Mouse (Mus musculus) embryonic fibroblast, embryonic 13.5 days (primary cell): Measurements from ENCODE around the gene Bcar3.

Experiments used
- CTCF ChIP-seq: IDR thresholded peaks from 2 replicates; pipeline ENCODE4 v1.5.1; 2011; ENCODE audit warnings: mild to moderate bottlenecking, control low read depth, low read length, moderate library complexity, borderline replicate concordance; ENCODE audit not compliant: insufficient read depth
- POLR2A ChIP-seq: IDR thresholded peaks from 2 replicates; pipeline ENCODE4 v1.6.1; 2011; ENCODE audit warnings: low read depth, mild to moderate bottlenecking, control low read depth, low read length, moderate library complexity

DNA sequence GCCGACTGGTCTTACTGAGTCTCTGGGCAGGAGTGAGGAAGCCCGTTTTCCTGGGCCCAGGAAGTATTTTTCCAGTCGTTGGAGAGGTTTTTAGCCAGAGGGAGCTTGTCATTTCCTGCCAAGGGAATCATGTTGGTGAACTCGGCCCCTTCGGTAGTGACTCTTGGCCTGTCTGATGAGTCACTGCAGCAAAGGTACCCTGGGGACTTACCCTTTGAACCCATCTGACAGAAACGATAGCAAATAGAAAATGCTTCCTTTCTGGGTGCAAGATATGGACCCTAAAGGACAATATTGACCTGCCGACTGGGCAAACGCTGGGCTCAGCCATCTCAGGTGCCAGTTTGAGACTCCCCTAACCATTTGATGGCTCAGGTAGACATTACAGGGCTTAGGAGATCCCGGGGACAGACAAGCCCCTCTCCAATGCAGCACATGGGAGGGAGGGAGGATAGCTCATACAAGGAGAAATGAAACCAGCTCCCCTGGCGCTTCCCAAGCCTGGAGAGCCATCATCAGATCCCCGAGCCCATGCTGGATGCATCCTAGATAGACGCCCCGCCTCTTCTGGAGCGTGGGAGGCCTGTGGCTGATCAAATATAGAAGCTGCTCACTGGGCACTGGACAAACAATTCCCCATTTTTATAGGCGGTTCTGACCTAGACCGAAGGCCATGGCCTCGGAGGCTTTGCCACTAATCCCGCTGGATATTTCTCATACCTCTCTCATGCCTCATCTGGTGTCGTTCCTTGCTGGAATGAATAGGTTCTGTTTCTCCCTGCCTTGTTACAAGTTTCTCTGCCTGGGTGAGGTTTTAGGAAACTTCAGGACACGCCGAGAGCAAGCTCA, 188.2 kb downstream of the Bcar3 start:
- TF ChIP-seq CTCF, result no peak
- TF ChIP-seq POLR2A, result no peak
